Mouse (Mus musculus): ENCODE data around the gene Gm10401.
A peak's percentile ranks its signal among the peaks of the same experiment; 100 is the strongest.

Gene Gm10401

GRCm38 (mm10) chr5:115098195-115098594, at the start of gene Gm10401:
TSS of gene Gm10401 (minus strand) at chr5:115098295.
- no peak for DNase-seq (ENCODE audit: low read depth, low spot score)

GRCm38 (mm10) chr5:115147388-115147787, 49.3 kb upstream of the Gm10401 start:
- DNase-seq (ENCODE audit: low read depth, low spot score), result no peak

GRCm38 (mm10) chr5:115146747-115147130, 48.6 kb upstream of the Gm10401 start:
- no peak for DNase-seq (ENCODE audit: low read depth, low spot score)

GRCm38 (mm10) chr5:115145976-115146746, 48.1 kb upstream of the Gm10401 start:
- no peak for DNase-seq (ENCODE audit: low read depth, low spot score)

GRCm38 (mm10) chr5:115145253-115145968, 47.3 kb upstream of the Gm10401 start:
- no peak for DNase-seq (ENCODE audit: low read depth, low spot score)

DNA sequence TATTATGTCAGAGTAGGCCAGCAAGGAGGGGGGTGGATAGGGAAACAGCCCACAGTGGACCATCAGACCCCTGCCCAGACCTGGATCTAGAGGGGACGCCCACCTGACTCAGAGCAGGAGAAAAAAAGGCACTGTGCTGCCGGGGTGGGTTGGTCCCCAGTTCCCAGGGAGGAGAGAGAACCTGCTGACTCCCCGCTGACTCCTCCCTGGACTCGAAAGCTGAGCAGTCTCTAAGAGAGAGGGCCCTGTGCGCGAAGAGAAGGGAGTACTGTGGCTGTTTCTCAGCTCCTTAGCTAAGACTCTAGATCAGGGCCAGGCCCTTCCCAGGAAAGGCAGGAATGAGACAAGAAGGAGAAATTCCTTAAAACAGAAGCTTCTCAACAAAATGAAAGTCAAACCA, 46.4 kb upstream of the Gm10401 start:
- DNase-seq (ENCODE audit: low read depth, low spot score), result no peak

DNA sequence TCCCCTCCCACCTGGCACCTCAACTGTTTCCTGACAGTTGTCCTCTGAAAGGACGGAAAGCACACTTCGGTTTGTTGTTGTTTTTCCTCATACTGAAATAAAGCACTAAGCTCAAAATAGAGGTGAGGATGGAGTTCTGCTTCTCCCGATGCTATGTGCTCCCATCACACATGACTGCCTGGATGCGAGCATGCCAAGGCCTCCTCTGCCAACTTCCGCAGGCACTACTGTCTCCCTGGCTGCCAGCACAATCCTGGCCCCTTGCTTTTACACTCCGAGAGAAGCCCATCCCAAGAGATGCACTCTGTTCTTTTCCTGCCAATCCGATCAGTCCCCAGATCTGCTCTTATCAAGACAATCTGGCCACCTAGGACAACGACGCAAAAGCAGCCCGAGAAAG, 45.5 kb upstream of the Gm10401 start:
- DNase-seq (ENCODE audit: low read depth, low spot score), result no peak

- DNase-seq (ENCODE audit: low read depth, low spot score), result no peak
These were observed 44.1 kb upstream of the Gm10401 start for GRCm38 (mm10) chr5:115142166-115142697.

- no peak for DNase-seq (ENCODE audit: low read depth, low spot score)
These were observed 42.6 kb upstream of the Gm10401 start for GRCm38 (mm10) chr5:115140726-115141125.

- no peak for DNase-seq (ENCODE audit: low read depth, low spot score)
These were observed 41.0 kb upstream of the Gm10401 start for GRCm38 (mm10) chr5:115139124-115139523.

DNA sequence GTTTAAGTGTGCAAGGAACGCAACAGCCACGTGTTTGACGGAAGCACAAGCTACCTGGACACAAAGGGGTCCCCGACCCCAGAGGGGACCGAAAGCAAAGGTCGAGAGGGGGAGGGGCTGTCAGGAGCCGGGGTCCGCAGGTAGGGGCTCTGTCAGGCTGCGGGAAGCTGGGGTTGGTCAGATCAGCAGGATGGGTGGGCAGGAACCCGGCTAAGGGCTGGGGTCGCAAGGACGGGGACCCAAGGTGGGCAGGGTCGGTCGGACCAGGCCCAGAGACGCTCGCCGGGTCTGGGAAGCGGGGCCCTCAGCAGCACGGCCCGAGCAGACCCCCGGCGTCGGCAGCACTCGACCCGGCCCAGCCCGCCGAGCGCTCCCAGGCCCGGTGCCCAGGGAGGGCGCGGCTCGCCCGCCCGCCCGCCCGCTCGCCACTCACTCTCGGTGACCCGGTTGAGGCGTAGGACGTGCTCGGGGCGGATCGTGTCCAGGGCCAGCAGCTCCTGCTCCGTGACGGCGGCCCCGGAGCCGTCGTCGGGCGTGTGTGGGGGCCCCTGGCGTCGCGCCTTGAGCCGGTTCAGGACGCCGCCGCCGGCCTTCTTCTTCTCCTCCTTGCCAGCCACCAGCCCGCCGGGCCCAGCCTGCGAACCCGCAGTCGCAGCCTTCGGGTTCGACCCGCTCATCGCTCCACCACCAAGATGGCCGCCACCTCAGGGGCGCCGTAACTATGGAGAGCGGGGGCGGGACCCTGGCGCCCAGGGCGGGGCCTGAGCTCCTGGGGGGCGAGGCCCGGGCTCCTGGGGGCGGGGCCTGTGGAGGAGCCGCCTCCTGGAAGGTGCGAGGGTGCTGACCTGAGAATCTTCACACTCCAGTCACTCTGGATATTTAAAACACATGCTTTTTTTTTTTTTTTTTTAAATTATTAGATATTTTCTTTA, 36.4 kb upstream of the Gm10401 start, which contains the start of gene Unc119b:
Gene Unc119b, minus strand, starts transcription at position 742 of the 932 bp plus-strand sequence.
- peak; percentile 73 for DNase-seq (ENCODE audit: low read depth, low spot score)

DNA sequence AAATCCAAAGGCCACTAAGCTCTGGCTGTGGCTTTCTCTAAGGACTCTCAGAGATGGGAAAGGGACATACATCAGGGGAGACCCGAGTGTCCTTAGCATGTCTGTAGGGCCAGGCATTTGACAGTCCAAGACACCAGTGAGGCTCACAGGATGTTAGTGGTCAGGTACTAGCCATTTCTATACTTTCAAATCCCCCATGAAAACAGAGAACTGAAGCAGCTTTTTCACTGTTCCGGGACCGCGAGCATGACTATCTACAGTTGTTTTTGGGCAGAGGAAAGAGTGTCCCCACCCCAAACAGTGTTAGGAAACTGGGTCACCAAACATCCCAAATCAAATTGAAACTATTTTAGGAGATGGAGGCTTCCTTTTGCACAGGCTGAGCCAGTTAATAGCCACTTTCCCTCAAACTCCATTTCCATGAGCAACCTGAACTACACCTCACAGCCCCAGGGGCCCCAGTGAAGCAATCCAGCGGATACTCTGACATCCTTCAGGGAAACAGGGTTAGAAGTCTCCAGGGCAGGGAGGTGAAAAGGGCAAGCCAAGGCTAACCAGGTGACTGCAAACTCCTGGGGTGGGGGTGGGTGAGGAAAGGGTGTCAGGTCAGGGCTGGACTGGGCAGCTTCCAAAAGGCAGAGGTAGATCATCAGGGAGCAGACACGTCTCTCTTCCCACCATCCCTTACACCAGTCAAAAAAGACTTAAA, 35.4 kb upstream of the Gm10401 start:
- no peak for DNase-seq (ENCODE audit: low read depth, low spot score)

DNA sequence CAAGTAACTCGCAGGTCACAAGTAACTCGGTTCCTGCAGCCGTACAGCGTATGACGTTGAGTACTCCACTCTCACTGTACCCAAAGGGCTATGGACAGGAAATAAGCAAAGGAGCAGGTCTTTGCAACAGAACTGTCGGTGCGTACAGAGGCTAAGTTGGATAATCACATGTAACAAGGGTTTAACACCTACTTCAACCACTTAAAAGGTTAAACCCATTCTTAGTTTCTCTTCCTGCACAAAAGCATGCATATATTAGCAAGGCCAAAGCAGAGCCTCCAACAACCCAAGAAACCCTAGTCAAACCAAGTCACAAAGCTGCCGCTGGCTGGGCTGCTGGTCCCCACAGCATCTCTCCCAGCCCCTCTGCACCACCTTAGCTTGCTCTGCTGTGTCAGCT, 34.4 kb upstream of the Gm10401 start:
- DNase-seq (ENCODE audit: low read depth, low spot score), result no peak

DNA sequence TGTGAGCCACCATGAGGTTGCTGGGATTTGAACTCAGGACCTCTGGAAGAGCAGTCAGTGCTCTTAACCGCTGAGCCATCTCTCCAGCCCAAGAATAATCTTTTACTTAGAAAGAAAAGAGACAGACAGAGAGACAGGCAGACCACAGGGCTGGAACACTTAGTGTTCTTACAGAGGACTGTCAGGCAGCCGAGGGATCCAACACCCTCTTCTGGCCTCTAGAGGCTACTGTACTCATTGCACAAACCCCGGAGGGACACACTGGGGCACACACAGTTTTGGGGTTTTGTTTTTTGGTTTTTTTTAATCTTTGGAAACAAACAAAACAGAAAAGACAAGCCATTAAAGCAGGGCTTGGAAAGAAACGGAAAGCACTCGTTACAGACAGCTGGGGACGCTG, 31.2 kb upstream of the Gm10401 start:
- no peak for DNase-seq (ENCODE audit: low read depth, low spot score)

GRCm38 (mm10) chr5:115127421-115128179, 29.5 kb upstream of the Gm10401 start:
- no peak for DNase-seq (ENCODE audit: low read depth, low spot score)

GRCm38 (mm10) chr5:115126578-115127312, 28.6 kb upstream of the Gm10401 start:
- DNase-seq (ENCODE audit: low read depth, low spot score), result no peak

- no peak for DNase-seq (ENCODE audit: low read depth, low spot score)
These were observed 27.2 kb upstream of the Gm10401 start for GRCm38 (mm10) chr5:115125211-115125871.

DNA sequence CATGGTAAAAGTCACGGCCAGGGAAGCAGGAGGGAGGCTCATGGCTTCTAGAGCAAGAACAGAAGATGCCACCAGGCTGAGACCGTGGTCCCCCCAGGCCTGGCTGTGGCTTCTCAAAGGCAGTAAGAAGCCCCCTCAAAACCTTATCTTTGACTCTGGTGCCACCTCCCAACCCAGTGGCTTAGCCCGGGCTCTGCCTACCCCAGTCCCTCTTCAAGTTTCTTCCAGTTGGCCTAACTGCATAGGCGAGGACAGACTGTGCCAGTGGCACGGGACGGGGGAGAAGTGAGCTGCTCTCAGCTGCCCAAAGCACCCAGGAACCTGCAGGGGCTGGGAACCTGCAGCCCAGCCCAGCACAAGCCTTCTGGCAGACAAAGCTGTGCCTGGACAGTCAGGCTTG, 26.6 kb upstream of the Gm10401 start:
- no peak for DNase-seq (ENCODE audit: low read depth, low spot score)

DNA sequence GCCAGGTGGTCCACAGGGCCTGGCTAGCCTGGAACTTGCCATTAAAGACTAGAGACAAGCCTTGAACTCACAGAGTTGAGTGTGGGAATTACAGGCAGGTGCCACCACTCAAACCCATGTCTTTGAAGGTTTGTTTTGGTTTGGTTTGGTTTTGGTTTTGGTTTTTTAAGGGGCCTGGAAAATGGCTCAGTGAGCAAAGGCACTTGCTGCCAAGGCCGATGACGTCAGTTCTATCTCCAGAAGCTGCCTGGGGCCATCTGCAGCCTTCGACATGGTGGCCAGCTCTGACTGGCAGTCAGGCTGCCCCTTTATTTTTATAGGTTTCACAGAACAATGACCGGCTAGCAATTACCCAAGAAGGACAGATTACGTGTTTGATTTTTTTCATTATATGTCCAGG, 22.9 kb upstream of the Gm10401 start:
- no peak for DNase-seq (ENCODE audit: low read depth, low spot score)
